In genomic region chr1:62522761-62523160, GRCm38 (mm10) we compare ENCODE assay signal across 23 mouse cellular contexts.
DNase-seq lines count a peak whose midpoint lies in the region; ATAC-seq and TF ChIP-seq lines count a peak whose summit lies in the region.
"Had no signal": no experiment of that assay in that cellular context is flagged by ENCODE, and none has a peak within 500 bp of the region (broad histone marks: within the 10 kb centered on the region; RNA-seq: fewer than 3 reads in every experiment).

No protein-coding gene starts in this region.

- no peak for TF ChIP-seq POLR2A in heart, adult 2 months (IDR thresholded peaks at IDR 0.05; ENCODE audit: insufficient read depth, low read depth, low read length)

- no peak overlapping the region for H3K9ac ChIP-seq in heart, adult 2 months (ENCODE audit: low read depth, low read length)
- no peak overlapping the region for H3K9ac ChIP-seq in lung, embryonic 14.5 days
- H3K9ac ChIP-seq: embryonic facial prominence, embryonic 12.5 days; limb, embryonic 13.5 days; liver, embryonic 14.5 days had no signal

- intact Hi-C loops in heart, adult 2 months (cut with DNase I), result no loop called here

- no peak overlapping the region for H3K4me2 ChIP-seq in lung, embryonic 14.5 days
- H3K4me2 ChIP-seq: embryonic facial prominence, embryonic 12.5 days; limb, embryonic 13.5 days had no signal

- no peaks in the 10 kb centered on the region for H3K36me3 ChIP-seq in heart, adult 2 months (ENCODE audit: control insufficient read depth, insufficient read depth, low read length)
- no peaks in the 10 kb centered on the region for H3K36me3 ChIP-seq in heart, embryonic 10.5 days
- no peaks in the 10 kb centered on the region for H3K36me3 ChIP-seq in lung, embryonic 14.5 days (ENCODE audit: insufficient read depth)
- H3K36me3 ChIP-seq: embryonic facial prominence, embryonic 12.5 days; limb, embryonic 13.5 days had no signal

- H3K27me3 ChIP-seq in heart, adult 2 months (ENCODE audit: control insufficient read depth, insufficient read depth, low read length), result peaks cover 2% of the 10 kb centered on the region; the same call in 1 of the 2 replicates
- no peaks in the 10 kb centered on the region for H3K27me3 ChIP-seq in heart, embryonic 10.5 days (ENCODE audit: insufficient read depth, poor library complexity, severe bottlenecking)
- H3K27me3 ChIP-seq in lung, embryonic 14.5 days (ENCODE audit: insufficient read depth, low read length), result no peaks in the 10 kb centered on the region
- H3K27me3 ChIP-seq: embryonic facial prominence, embryonic 12.5 days; limb, embryonic 13.5 days; Patski had no signal

- TF ChIP-seq CTCF in heart, adult 2 months (IDR thresholded peaks at IDR 0.05), result no peak
- no peak for TF ChIP-seq CTCF in lung, embryonic 14.5 days (IDR thresholded peaks at IDR 0.05; ENCODE audit: low read depth)

- ATAC-seq in lung, embryonic 14.5 days (ENCODE audit: insufficient read depth), result no peak
- ATAC-seq: forebrain, embryonic 14.5 days; hindbrain, embryonic 16.5 days; intestine, embryonic 16.5 days; lung, postnatal 0 days; Patski had no signal

- H3K27ac ChIP-seq in heart, adult 2 months, result no peak overlapping the region
- no peak overlapping the region for H3K27ac ChIP-seq in heart, embryonic 10.5 days
- no peak overlapping the region for H3K27ac ChIP-seq in lung, embryonic 14.5 days (ENCODE audit: low read depth)
- H3K27ac ChIP-seq: embryonic facial prominence, embryonic 12.5 days; layer of hippocampus, adult 2 months; limb, embryonic 13.5 days; liver, embryonic 14.5 days had no signal

- no peak overlapping the region for H3K4me3 ChIP-seq in heart, adult 2 months
- H3K4me3 ChIP-seq in heart, embryonic 10.5 days, result no peak overlapping the region
- H3K4me3 ChIP-seq in lung, embryonic 14.5 days (ENCODE audit: low read depth, low read length), result no peak overlapping the region
- H3K4me3 ChIP-seq: embryonic facial prominence, embryonic 12.5 days; layer of hippocampus, adult 2 months; limb, embryonic 13.5 days; myocyte had no signal

- 45% methylated on average over 2 of the region's 2 CpGs for WGBS in heart, adult 2 months
- WGBS in heart, embryonic 10.5 days, result 72% methylated on average over 2 of the region's 2 CpGs
- 59% methylated on average over 2 of the region's 2 CpGs for WGBS in lung, embryonic 14.5 days

- H3K4me1 ChIP-seq in heart, adult 2 months (ENCODE audit: control insufficient read depth, insufficient read depth, low read length), result peaks cover 4% of the 10 kb centered on the region; the same call in 1 of the 2 replicates
- H3K4me1 ChIP-seq in heart, embryonic 10.5 days, result no peaks in the 10 kb centered on the region
- no peaks in the 10 kb centered on the region for H3K4me1 ChIP-seq in lung, embryonic 14.5 days (ENCODE audit: insufficient read depth)
- H3K4me1 ChIP-seq: embryonic facial prominence, embryonic 12.5 days had no signal

- peak; percentile 15 for DNase-seq in adrenal gland, adult 2 months
- DNase-seq in adrenal gland, postnatal 14 days, result no peak
- peak; percentile 18 to 19 for DNase-seq in heart, adult 2 months
- DNase-seq in heart, embryonic 10.5 days (ENCODE audit: low spot score), result no peak
- DNase-seq in lung, embryonic 14.5 days, result peak; percentile 13
- DNase-seq in lung, postnatal 4 days, result no peak
- DNase-seq in mesoderm, embryonic 11.5 days (ENCODE audit: low read depth, low spot score), result peak; percentile 27
- DNase-seq in cerebellum, postnatal 25 days, result no peak
- DNase-seq: adrenal gland, postnatal 10 days; cerebellum, adult 9-11 months; layer of hippocampus, postnatal 36 days; midbrain, embryonic 14.5 days; thymus, adult 18-20 months had no signal

- no peak for TF ChIP-seq EP300 in heart, adult 2 months (IDR thresholded peaks at IDR 0.05; ENCODE audit: insufficient read depth, low read depth, low read length)

- no peaks in the 10 kb centered on the region for H3K9me3 ChIP-seq in heart, embryonic 10.5 days
- no peaks in the 10 kb centered on the region for H3K9me3 ChIP-seq in lung, embryonic 14.5 days (ENCODE audit: low read depth, low read length)
- H3K9me3 ChIP-seq: embryonic facial prominence, embryonic 12.5 days; limb, embryonic 13.5 days had no signal

- no peaks in the 10 kb centered on the region for H3K79me2 ChIP-seq in heart, adult 2 months (replicated peaks; ENCODE audit: control insufficient read depth, insufficient read depth, low read length)

Comparison
In these comparisons a context has a peak if more than half of its experiments do, and no peak if none do; other contexts are left out.
1. DNase-seq: peak in adrenal gland, adult 2 months (single experiment), heart, adult 2 months (2 of 2), lung, embryonic 14.5 days (single experiment) and mesoderm, embryonic 11.5 days (single experiment); none in adrenal gland, postnatal 14 days (single experiment), heart, embryonic 10.5 days (single experiment), lung, postnatal 4 days (0 of 2) and cerebellum, postnatal 25 days (0 of 2).